In genomic region chr8:125410646-125411045, GRCm38 (mm10) we compare ENCODE assay signal across 25 mouse cellular contexts.
A peak's percentile ranks its signal among the peaks of the same experiment; 100 is the strongest.
DNase-seq lines count a peak whose midpoint lies in the region; ATAC-seq lines count a peak whose summit lies in the region.
"Had no signal": no experiment of that assay in that cellular context is flagged by ENCODE, and none has a peak within 500 bp of the region (broad histone marks: within the 10 kb centered on the region; RNA-seq: fewer than 3 reads in every experiment).

No protein-coding gene starts in this region.

- no peak for DNase-seq in hindbrain, embryonic 10.5 days (ENCODE audit: low spot score)
- peak; percentile 26 for DNase-seq in 3T3-L1 (ENCODE audit: low read depth, low spot score)
- no peak for DNase-seq in embryonic facial prominence, embryonic 10.5 days (ENCODE audit: low spot score)
- no peak for DNase-seq in urinary bladder, postnatal 25 days (ENCODE audit: low spot score)
- no peak for DNase-seq in ovary, adult 18-20 months (ENCODE audit: low spot score)
- no peak for DNase-seq in ovary, postnatal 14 days (ENCODE audit: low spot score)
- DNase-seq: adrenal gland, adult 8-10 months; B cell, adult 2 months; cerebellum, adult 11-12 months; cerebellum, postnatal 36 days; gastrocnemius, adult 2 months; heart, adult 11 months; heart, postnatal 36 days; retina, postnatal 1 day; thymus, postnatal 14 days had no signal

- H3K4me1 ChIP-seq in hindbrain, embryonic 10.5 days (replicated peaks), result peaks cover 52% of the 10 kb centered on the region
- peaks cover 35% of the 10 kb centered on the region for H3K4me1 ChIP-seq in hindbrain, embryonic 12.5 days
- H3K4me1 ChIP-seq in embryonic facial prominence, embryonic 10.5 days, result peaks cover 49% of the 10 kb centered on the region
- 0 out of 2 replicates have a peak, but pooled peaks cover 6% of the 10 kb centered on the region for H3K4me1 ChIP-seq in stomach, embryonic 14.5 days (ENCODE audit: control insufficient read depth, insufficient read depth, low read length)

- H3K4me3 ChIP-seq in hindbrain, embryonic 10.5 days, result no peak overlapping the region
- no peak overlapping the region for H3K4me3 ChIP-seq in hindbrain, embryonic 12.5 days
- no peak overlapping the region for H3K4me3 ChIP-seq in embryonic facial prominence, embryonic 10.5 days
- no peak overlapping the region for H3K4me3 ChIP-seq in stomach, embryonic 14.5 days (ENCODE audit: low read depth, low read length)
- H3K4me3 ChIP-seq: gastrocnemius, adult 2 months; heart, embryonic 13.5 days; kidney, embryonic 15.5 days; limb, embryonic 12.5 days; liver, embryonic 12.5 days; midbrain, embryonic 13.5 days had no signal

- no peak overlapping the region for H3K9ac ChIP-seq in hindbrain, embryonic 12.5 days
- H3K9ac ChIP-seq in stomach, embryonic 14.5 days (replicated peaks; ENCODE audit: low read depth, low read length), result no peak overlapping the region
- H3K9ac ChIP-seq: heart, embryonic 13.5 days; kidney, embryonic 15.5 days; limb, embryonic 12.5 days; liver, embryonic 12.5 days; midbrain, embryonic 13.5 days had no signal

- no peaks in the 10 kb centered on the region for H3K27me3 ChIP-seq in hindbrain, embryonic 10.5 days (ENCODE audit: insufficient read depth, poor library complexity, severe bottlenecking)
- H3K27me3 ChIP-seq in hindbrain, embryonic 12.5 days, result 0 out of 2 replicates have a peak, but pooled peaks cover 3% of the 10 kb centered on the region
- H3K27me3 ChIP-seq in embryonic facial prominence, embryonic 10.5 days (replicated peaks; ENCODE audit: low read depth, poor library complexity, severe bottlenecking), result no peaks in the 10 kb centered on the region
- no peaks in the 10 kb centered on the region for H3K27me3 ChIP-seq in stomach, embryonic 14.5 days (ENCODE audit: control insufficient read depth, insufficient read depth, low read length)
- H3K27me3 ChIP-seq: heart, embryonic 13.5 days; kidney, embryonic 15.5 days; limb, embryonic 12.5 days; liver, embryonic 12.5 days; Patski had no signal

- WGBS in hindbrain, embryonic 10.5 days, result 68% methylated on average over 5 of the region's 5 CpGs
- WGBS in hindbrain, embryonic 12.5 days, result 73% methylated on average over 5 of the region's 5 CpGs
- WGBS in embryonic facial prominence, embryonic 10.5 days, result 69% methylated on average over 5 of the region's 5 CpGs
- 46% methylated on average over 5 of the region's 5 CpGs for WGBS in stomach, embryonic 14.5 days

- no peak overlapping the region for H3K4me2 ChIP-seq in hindbrain, embryonic 12.5 days (replicated peaks)
- no peak overlapping the region for H3K4me2 ChIP-seq in stomach, embryonic 14.5 days (replicated peaks; ENCODE audit: low read depth, low read length)
- H3K4me2 ChIP-seq: heart, embryonic 13.5 days; kidney, embryonic 15.5 days; limb, embryonic 12.5 days; liver, embryonic 12.5 days; midbrain, embryonic 13.5 days had no signal

- H3K36me3 ChIP-seq in hindbrain, embryonic 10.5 days, result no peaks in the 10 kb centered on the region
- H3K36me3 ChIP-seq in hindbrain, embryonic 12.5 days, result peaks cover 3% of the 10 kb centered on the region; the same call in 1 of the 2 replicates
- no peaks in the 10 kb centered on the region for H3K36me3 ChIP-seq in embryonic facial prominence, embryonic 10.5 days (replicated peaks)
- H3K36me3 ChIP-seq in stomach, embryonic 14.5 days (ENCODE audit: control insufficient read depth, insufficient read depth, low read length), result no peaks in the 10 kb centered on the region
- H3K36me3 ChIP-seq: heart, embryonic 13.5 days; kidney, embryonic 15.5 days; limb, embryonic 12.5 days; liver, embryonic 12.5 days; midbrain, embryonic 13.5 days had no signal

- ATAC-seq in hindbrain, embryonic 12.5 days (ENCODE audit: low FRiP score), result no peak
- 0 out of 2 replicates have a peak, but pooled peaks have one; percentile 30 for ATAC-seq in stomach, embryonic 14.5 days (ENCODE audit: insufficient number of reproducible peaks, insufficient read depth, low FRiP score, low read depth)
- ATAC-seq: hindbrain, postnatal 0 days; intestine, postnatal 0 days; liver, embryonic 12.5 days; midbrain, embryonic 13.5 days; Patski had no signal

- H3K9me3 ChIP-seq in hindbrain, embryonic 10.5 days, result peaks cover 3% of the 10 kb centered on the region
- no peaks in the 10 kb centered on the region for H3K9me3 ChIP-seq in hindbrain, embryonic 12.5 days (replicated peaks)
- H3K9me3 ChIP-seq in embryonic facial prominence, embryonic 10.5 days, result 0 out of 2 replicates have a peak, but pooled peaks cover 2% of the 10 kb centered on the region
- peaks cover 1% of the 10 kb centered on the region; the same call in 1 of the 2 replicates for H3K9me3 ChIP-seq in stomach, embryonic 14.5 days (ENCODE audit: control insufficient read depth, low read depth, low read length)
- H3K9me3 ChIP-seq: limb, embryonic 12.5 days; liver, embryonic 12.5 days had no signal

- peak overlapping the region; percentile 64; the same call in 1 of the 2 replicates for H3K27ac ChIP-seq in hindbrain, embryonic 10.5 days
- H3K27ac ChIP-seq in hindbrain, embryonic 12.5 days, result no peak overlapping the region
- H3K27ac ChIP-seq in embryonic facial prominence, embryonic 10.5 days (replicated peaks), result 0 out of 2 replicates have a peak overlapping the region, but pooled peaks have one; percentile 1
- H3K27ac ChIP-seq in stomach, embryonic 14.5 days (ENCODE audit: low read length), result no peak overlapping the region
- H3K27ac ChIP-seq: gastrocnemius, adult 2 months; heart, embryonic 13.5 days; hindbrain, postnatal 0 days; kidney, embryonic 15.5 days; limb, embryonic 12.5 days; liver, embryonic 12.5 days; midbrain, embryonic 13.5 days had no signal

Comparison
In these comparisons a context has a peak if more than half of its experiments do, and no peak if none do; other contexts are left out.
1. H3K27ac ChIP-seq: peak in hindbrain, embryonic 10.5 days (single experiment) and embryonic facial prominence, embryonic 10.5 days (single experiment); none in hindbrain, embryonic 12.5 days (single experiment) and stomach, embryonic 14.5 days (single experiment).